Mouse (Mus musculus) heart, postnatal 36 days (tissue): ENCODE measurements at regions not wholly inside any gene's neighbourhood (a gene's known extent, or its start where the extent isn't known, plus 50 kb on each side); places are given as distances from the start of the nearest gene placed in this dataset.

Experiments
- DNase-seq, 2 experiments: peaks; one replicate each; pipeline ENCODE4 v3.0.0; 2021 to 2022
- intact Hi-C: fragments of 180-260 bp; cut with DNase I; formaldehyde crosslinking; loops from one replicate; pipeline ENCODE4 v1.15.1; 2025

GRCm38 (mm10) chr3:150493433-150494045 lies 944.1 kb upstream of the Adgrl4 start:
- no peak for DNase-seq
- intact Hi-C loops = no loop called here

GRCm38 (mm10) chr3:150530966-150531365 lies 906.7 kb upstream of the Adgrl4 start:
- no peak for DNase-seq
- intact Hi-C loops = no loop called here

- intact Hi-C loops = no loop called here
- DNase-seq = no peak
These were observed 894.6 kb upstream of the Adgrl4 start for GRCm38 (mm10) chr3:150543118-150543517.

GRCm38 (mm10) chr3:150588474-150588873 lies 849.2 kb upstream of the Adgrl4 start:
- no peak for DNase-seq
- intact Hi-C loops = no loop called here

- no peak for DNase-seq
These were observed 846.7 kb upstream of the Adgrl4 start for GRCm38 (mm10) chr3:150590978-150591377.

GRCm38 (mm10) chr3:150603400-150604095 lies 834.1 kb upstream of the Adgrl4 start:
- DNase-seq = no peak
- intact Hi-C loops = no loop called here

More at GRCm38 (mm10) chr3:150590978-150591377, 846.7 kb upstream of the Adgrl4 start:
- intact Hi-C loops = no loop called here

- intact Hi-C loops = no loop called here
- peak; percentile 62 to 67 for DNase-seq
These were observed 827.0 kb upstream of the Adgrl4 start for GRCm38 (mm10) chr3:150610681-150611101.

- intact Hi-C loops = no loop called here
- DNase-seq = no peak
These were observed 800.1 kb upstream of the Adgrl4 start for GRCm38 (mm10) chr3:150637544-150637943.

- no peak for DNase-seq
- intact Hi-C loops = no loop called here
These were observed 797.5 kb upstream of the Adgrl4 start for GRCm38 (mm10) chr3:150640004-150640676.

GRCm38 (mm10) chr3:150648040-150648439 lies 789.6 kb upstream of the Adgrl4 start:
- intact Hi-C loops = no loop called here
- no peak for DNase-seq

- DNase-seq = no peak
- intact Hi-C loops = no loop called here
These were observed 787.7 kb upstream of the Adgrl4 start for GRCm38 (mm10) chr3:150649783-150650565.

GRCm38 (mm10) chr3:150695751-150696150 lies 741.9 kb upstream of the Adgrl4 start:
- intact Hi-C loops = no loop called here

GRCm38 (mm10) chr3:150699990-150700389 lies 737.7 kb upstream of the Adgrl4 start:
- intact Hi-C loops = no loop called here

More at GRCm38 (mm10) chr3:150695751-150696150, 741.9 kb upstream of the Adgrl4 start:
- DNase-seq = no peak

More at GRCm38 (mm10) chr3:150699990-150700389, 737.7 kb upstream of the Adgrl4 start:
- no peak for DNase-seq
